Mouse (Mus musculus) splenic B cell, adult 2 months (primary cell): Measurements from ENCODE around the gene Nab2.
A peak's percentile ranks its signal among the peaks of the same experiment; 100 is the strongest.
"Not testable (repeated sequence)": the region's sequence is repeated elsewhere in the genome, so short reads cannot be mapped to it uniquely, and the experiment has no call there.

ENCODE experiments used
- DNase-seq: peaks from one replicate; pipeline ENCODE4 v3.0.0-alpha.2; 2011; ENCODE audit warnings: low read depth, low spot score
- H3K27me3 ChIP-seq: 2 replicates; pipeline ENCODE4 v1.6.1; 2012; ENCODE audit warnings: mild to moderate bottlenecking, low read length, moderate library complexity, mixed read lengths; ENCODE audit not compliant: control insufficient read depth, poor library complexity, insufficient read depth, severe bottlenecking
- H3K36me3 ChIP-seq: 2 replicates; pipeline ENCODE4 v1.6.1; 2012; ENCODE audit warnings: mild to moderate bottlenecking, low read length, moderate library complexity, mixed read lengths; ENCODE audit not compliant: control insufficient read depth, poor library complexity, insufficient read depth, severe bottlenecking

The Nab2 gene

DNA sequence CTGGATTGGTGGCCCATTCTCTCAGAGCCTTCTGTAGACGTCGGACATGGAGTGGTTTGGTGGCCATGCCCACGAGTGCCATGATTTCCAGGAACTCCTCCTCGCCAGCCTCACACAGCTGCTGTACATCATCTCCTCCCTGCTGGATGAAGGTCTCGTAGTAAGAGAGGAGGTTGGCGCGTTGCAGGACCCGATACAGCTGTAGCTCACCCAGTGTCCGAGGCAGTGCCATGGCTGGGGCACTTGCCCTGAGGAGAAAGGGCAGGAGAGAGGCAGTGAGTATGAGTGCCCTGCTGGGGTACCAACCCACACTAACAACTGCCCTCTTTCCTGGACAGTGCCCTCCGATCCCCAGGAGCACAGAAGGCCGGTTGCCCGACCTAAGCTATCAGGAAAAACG lies 3.5 kb downstream of the Nab2 start:
- no peak for DNase-seq
- Histone ChIP-seq H3K36me3 (peaks cover 6% of the 10 kb centered on the region), H3K27me3 (no peaks in the 10 kb centered on the region)

DNA sequence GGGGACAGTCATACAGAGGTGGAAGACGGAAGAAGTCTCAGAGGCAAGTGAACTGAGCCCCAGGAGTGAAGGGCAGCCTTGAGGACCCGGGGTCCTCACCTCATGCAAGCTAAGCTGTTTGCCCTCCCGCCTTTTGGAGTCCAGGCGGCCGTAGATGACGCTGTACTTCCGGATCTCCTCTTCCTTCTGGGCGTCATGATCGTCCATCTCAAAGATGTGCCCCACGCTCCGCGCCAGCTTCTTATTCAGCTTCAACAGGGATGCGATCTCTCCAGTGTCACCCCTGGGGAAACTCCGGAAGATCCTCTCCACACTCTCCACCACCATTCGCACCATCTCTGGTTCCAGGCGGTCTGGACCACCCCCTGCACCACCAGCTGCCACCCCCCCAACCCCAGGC lies 4.2 kb downstream of the Nab2 start:
- Histone ChIP-seq H3K27me3 (no peaks in the 10 kb centered on the region), H3K36me3 (peaks cover 9% of the 10 kb centered on the region)
- DNase-seq, result no peak

DNA sequence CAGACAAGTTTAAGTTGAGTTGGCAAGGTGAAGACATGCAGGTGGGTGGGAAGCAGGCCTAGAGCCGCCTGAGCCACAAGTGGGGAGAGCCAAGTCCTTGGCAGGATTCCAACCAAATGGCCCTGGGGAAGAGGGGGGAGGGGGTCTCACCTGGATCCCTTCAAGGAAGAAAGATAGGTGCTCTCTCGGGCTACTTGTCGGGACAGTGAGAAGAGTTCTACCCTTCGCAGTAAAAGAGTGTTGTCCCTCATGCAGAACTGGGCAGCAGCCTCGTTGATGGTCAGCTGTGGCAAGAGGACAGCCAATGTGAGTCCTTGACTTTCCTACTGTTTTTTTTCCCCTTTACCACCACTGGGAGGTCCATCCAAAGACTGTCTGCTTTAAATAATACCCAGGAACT lies 4.8 kb downstream of the Nab2 start:
- DNase-seq, result no peak
- Histone ChIP-seq H3K27me3 (no peaks in the 10 kb centered on the region), H3K36me3 (peaks cover 11% of the 10 kb centered on the region)

DNA sequence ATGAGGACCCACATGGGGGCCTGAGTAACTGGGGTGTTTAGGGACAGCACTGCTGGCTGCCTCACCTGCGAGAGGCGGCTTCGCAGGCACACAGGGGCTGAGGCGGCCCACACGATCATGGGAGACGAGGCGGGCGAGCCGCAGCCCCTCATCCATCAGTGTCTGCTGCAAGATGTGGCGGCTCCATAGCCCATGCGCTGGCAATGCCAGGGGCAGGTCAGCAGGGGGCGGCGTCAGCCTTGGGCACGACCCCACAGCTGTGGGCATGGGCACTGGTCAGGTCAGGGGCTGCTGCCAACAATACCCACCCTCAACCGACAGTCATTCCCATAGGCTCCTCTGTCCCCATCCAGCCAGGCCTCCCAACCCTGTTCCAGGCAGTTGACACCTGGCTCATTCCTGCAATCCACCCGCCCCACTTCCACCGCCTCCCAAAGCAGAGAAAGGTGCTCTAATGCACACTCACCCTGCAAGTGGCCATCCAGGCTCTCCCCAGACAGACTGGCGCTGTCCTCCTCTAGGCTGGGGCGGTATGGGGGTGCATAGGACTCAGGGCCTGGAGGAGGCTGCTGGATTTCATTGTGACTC lies 5.6 kb downstream of the Nab2 start:
- Histone ChIP-seq H3K27me3 (no peaks in the 10 kb centered on the region), H3K36me3 (peaks cover 15% of the 10 kb centered on the region)
- DNase-seq, result peak; percentile 61

DNA sequence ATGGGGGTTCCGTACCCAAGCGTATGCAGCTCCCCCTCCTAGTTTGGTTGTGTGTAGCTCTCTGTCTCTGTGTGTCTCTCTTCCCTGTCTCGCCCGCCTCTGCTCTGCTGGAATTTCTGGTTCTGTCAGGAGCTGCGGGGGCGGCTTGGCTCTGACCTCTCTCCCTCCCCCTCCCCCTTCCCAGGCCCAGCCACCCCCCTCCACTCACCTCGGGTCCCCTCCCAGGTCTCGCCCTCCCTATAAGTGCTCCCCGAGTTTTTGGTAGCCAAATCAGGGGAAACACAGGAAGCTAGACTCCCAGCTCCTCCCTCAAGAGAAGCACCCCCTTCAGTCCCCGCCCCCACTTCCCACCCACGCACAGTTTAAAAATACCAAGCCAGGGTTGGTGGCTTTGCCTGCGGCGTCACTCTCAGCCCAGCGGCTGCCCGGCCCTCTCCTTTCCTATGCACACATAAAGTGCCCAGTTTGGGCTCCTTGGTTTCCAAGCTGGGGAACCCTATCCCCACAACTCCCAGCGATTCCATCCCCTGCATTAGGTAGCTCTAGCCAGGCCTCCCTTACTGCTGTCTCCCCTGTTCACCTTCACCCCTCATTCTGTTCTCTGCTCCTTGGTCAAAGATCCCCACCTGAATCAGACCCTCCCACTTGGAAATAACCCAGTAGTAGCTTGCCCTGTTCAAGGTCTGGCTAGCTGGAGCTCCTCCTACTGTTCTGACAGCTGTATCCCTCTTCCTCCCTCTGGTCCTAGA lies 6.3 kb downstream of the Nab2 start:
- DNase-seq, result peak; percentile 81
- no peaks in the 10 kb centered on the region for H3K27me3 ChIP-seq

DNA sequence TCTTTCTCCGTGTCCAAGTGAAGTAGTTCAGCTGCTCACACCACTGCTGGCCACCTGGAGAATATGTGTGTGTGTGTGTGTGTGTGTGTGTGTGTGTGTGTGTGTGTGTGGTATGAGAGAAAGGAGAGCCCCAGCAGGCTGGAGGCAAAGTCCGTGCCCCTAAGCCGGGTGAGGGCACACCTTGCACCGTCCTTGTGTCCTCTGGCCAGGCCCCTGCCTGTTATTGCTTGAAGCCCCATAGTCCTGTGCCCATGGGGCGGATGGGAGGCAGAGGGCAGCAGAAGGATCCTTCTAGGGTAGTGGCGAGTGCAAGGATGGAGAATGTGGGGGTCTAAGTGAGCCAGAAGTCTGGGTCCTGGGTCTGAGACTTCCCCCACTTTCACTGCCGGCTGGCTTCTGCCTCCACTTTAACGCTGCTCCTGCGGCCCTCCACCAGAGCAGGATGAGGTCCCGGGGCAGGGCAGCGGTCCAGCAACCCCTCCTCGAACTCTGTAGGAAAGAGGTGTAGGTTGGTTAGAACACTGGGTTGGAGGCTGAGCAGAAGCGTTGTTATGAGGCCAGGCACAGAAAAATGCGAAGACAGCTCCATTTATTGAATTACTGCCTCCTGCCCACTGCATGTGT lies 7.0 kb downstream of the Nab2 start:
- no peak for DNase-seq
- peaks cover 15% of the 10 kb centered on the region for H3K36me3 ChIP-seq
- H3K27me3 ChIP-seq, result no peaks in the 10 kb centered on the region

More for the DNA sequence above, 6.3 kb downstream of the Nab2 start:
- H3K36me3 ChIP-seq, result peaks cover 15% of the 10 kb centered on the region

DNA sequence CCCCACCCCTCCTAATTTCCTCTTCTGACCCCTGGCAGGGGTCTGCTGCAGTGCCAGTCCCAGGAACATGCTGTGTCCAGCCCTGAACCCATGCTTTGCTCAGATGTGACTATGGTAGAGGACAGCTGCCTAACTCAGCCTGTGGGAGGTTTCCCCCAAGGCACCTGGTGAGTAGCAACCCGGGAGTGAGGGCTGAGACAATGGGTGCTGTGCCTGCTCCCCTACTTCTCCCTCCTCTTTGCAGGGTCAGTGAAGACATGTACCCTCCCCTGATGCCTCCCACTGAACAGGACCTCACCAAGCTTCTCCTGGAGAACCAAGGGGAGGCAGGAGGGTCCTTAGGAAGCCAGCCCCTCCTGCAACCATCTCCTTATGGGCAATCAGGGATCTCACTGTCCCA lies 8.8 kb downstream of the Nab2 start:
- Histone ChIP-seq H3K27me3 (no peaks in the 10 kb centered on the region), H3K36me3 (peaks cover 19% of the 10 kb centered on the region)
- no peak for DNase-seq

DNA sequence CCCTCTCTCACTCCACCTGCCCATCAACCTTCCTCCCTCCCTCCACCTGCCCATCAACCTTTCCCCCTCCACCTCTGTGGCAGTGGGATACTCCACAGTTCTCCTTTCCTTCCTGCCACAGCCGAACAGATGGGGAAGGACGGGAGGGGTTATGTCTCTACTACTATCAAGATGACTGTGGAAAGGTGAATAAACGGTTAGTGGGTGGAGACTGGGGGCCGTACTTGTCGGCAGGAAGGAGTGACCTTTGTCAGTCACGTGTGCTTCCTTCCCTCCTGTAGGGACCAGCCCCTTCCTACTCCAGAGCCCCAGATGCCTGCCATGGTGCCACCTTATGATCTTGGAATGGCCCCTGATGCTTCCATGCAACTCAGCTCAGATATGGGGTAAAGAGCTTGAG lies 10.3 kb downstream of the Nab2 start:
- DNase-seq, result no peak
- Histone ChIP-seq H3K27me3 (no peaks in the 10 kb centered on the region), H3K36me3 (peaks cover 23% of the 10 kb centered on the region)

DNA sequence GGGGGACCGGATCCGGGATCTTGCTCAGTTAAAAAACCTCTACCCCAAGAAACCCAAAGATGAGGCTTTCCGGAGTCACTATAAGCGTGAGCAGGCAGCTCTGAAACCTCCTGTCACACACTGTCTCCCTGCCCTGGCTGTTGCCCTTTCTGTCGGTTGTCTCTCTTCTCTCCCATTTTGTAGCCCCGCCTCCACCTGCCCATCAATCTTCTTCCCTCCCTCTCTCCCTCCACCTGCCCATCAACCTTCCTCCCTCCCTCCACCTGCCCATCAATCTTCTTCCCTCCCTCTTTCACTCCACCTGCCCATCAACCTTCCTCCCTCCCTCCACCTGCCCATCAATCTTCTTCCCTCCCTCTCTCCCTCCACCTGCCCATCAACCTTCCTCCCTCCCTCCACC lies 10.8 kb downstream of the Nab2 start:
- DNase-seq, H3K27me3 ChIP-seq: not testable (repeated sequence)
- peaks cover 23% of the 10 kb centered on the region for H3K36me3 ChIP-seq

DNA sequence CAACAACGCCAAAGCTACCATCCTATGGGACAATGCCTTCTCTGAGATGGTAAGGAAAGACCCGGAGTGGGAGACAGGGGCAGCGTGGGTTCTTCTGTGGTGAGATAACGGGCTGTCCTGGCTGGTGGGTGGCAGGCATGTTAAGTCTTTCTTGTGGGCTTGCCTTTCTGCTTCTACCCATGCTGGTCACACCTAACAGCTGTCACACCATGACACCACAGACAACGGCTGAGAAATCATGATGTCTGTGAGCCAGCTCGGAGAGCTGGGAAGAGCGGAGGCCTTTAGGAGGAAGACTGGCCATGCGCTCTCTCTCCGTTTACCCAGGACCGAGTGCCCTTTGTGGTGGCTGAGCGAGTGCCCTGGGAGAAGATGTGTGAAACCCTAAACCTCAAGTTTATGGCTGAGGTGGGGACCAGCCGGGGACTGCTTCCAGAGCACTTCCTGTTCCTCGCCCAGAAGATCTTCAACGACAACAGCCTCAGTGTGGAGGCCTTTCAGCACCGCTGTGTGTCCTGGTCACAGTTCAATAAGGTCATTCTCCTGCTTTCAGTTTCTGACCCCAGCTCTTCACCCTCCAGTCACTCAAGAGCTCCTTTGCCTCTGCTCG lies 13.3 kb downstream of the Nab2 start:
- Histone ChIP-seq H3K36me3 (peaks cover 28% of the 10 kb centered on the region), H3K27me3 (no peaks in the 10 kb centered on the region)
- peak; percentile 50 for DNase-seq

DNA sequence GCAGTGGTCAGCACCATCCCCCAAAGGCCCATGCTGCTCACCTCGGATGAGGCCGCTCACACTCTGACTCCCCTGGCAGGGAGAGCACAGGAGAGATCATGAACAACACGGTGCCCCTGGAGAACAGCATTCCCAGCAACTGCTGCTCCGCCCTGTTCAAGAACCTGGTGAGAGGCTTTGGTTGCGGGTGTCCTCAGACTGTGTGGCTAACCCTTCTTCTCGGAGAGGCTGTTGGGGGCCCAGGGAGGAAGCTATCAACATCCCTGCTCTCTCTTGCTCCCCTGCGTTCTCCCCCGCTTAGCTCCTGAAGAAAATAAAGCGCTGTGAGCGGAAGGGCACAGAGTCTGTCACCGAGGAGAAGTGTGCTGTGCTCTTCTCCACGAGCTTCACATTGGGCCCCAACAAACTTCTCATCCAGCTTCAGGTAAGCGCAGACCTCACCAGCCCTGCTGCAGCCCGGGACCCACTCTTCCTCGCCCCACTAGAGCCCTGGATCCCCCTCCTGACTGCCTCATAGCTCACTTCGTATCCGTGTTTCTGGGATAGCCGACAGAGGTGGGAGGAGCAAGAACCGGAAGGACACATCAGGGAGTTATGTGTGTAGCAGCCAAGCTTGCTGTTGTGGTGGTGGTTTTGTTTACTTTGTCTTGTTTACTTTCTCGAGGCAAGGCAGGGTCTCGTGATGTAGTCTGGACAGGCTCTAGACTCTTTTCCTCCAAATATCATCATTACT lies 15.3 kb downstream of the Nab2 start:
- no peak for DNase-seq
- H3K36me3 ChIP-seq, result peaks cover 23% of the 10 kb centered on the region
- H3K27me3 ChIP-seq, result no peaks in the 10 kb centered on the region

DNA sequence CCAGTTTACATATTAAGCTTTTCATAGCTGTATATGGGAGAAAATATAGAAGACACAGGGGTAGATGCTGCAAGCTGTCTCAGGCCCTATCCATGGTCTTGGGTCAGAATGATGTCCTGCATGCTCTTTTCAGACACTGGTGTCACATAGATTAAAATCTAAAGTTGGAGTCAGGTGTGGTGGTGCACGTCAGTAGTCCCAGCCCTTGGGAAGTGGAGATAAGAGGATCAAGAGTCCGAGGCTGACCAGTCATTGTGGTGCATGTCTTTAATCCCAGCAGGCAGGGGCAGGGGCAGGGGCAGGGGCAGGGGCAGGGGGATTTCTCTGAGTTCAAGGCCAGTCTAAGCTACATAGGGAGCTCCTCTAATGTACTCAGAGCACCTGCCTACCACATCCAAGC lies 22.6 kb downstream of the Nab2 start:
- DNase-seq, result no peak
- Histone ChIP-seq H3K36me3 (peaks cover 11% of the 10 kb centered on the region), H3K27me3 (no peaks in the 10 kb centered on the region)

DNA sequence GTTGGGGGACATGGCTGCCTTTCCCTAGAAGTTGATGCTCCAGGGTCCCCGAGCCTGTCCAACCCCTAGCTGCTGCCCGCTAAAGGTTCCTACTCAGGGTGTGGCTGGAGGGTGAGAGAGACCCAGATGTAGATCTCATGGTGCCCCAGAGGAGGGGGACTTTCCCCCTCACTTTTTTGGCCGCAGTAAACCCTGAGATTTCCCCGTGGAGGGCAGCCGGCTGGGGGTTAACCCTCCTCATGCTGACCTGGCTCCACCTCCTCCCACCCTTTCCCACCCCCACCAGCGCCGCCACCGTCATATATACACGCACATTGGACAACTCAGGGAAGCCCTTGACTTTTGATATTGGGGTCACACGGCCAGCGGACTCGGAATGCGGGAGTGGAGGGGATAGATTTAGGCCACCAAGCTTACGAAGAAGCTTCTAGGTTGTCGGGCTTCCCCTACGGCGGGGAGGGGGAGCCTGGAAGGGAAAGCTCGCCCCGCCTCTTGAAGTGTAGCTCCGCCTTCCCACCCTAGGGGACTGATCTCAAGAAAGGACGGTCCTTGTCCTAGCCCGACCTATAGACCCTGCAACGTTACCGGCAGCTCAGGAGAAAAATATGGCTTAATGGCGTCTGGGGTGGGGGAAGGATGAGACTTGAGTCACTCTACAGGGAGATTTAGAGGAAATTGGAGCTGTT lies 24.7 kb downstream of the Nab2 start:
- H3K36me3 ChIP-seq, result peaks cover 6% of the 10 kb centered on the region; the same call in 1 of the 2 replicates
- no peaks in the 10 kb centered on the region for H3K27me3 ChIP-seq
- DNase-seq, result peak; percentile 87
